Mouse (Mus musculus): ENCODE measurements at regions not wholly inside any gene's neighbourhood (a gene's known extent, or its start where the extent isn't known, plus 50 kb on each side); places are given as distances from the start of the nearest gene placed in this dataset.

DNA sequence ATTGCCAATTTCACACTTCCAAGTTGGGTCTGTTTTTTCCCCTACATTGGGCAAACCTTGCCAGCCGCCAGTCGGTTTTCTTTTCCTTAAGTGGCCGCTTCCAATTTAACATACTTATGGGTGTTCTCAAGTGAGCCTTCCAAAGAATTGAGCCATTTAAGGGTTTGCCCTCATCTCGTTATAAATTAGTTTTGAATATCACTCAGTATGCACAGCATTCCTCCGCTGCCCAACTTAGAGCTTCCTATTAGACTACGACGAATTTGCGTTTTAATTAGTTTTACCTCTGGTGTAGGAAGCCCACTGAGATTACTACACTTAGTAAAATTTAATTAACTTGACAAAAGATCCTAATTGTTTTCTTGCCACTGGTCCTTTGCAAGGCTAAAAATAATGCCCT, 209.9 kb downstream of the Cdh11 start:
- no peak for DNase-seq

DNA sequence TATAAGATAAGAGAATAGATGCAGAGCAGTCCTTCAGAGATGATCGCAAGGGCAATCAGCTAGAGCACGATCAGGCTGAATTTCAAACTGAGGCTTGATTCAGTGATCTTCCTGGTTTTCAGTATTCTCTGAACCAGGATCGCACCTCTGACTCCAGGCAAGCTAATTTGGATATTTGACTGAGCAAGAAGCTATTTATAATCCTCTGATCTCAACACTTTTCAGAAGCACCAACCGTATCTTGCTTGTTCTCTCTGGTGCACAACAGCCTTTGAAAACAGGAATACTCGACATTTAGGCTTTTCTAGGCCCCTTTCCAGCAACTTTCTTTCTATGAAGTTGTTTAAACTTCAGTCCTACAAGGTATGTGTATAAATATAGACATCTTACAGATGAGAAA, 217.7 kb downstream of the Cdh11 start:
- no peak for DNase-seq

DNA sequence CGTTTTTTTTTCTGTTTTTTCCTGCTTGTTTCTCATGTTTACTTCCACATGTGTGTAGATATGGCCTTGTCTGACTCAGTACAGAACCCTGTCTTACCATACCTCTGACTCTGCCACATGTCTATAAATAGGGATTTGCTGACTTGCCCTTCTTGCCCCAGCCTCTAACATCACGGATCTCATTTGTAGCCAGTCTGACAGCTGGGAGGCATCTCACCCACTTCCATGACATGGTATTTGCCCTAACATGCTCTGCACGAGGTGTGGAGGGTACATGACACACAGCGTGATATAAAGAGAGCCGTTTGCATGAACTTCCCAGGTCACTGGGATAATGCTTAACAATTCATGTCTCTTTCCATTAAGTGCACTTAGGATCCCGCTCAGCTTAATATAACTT, 231.2 kb downstream of the Cdh11 start:
- no peak for DNase-seq

DNA sequence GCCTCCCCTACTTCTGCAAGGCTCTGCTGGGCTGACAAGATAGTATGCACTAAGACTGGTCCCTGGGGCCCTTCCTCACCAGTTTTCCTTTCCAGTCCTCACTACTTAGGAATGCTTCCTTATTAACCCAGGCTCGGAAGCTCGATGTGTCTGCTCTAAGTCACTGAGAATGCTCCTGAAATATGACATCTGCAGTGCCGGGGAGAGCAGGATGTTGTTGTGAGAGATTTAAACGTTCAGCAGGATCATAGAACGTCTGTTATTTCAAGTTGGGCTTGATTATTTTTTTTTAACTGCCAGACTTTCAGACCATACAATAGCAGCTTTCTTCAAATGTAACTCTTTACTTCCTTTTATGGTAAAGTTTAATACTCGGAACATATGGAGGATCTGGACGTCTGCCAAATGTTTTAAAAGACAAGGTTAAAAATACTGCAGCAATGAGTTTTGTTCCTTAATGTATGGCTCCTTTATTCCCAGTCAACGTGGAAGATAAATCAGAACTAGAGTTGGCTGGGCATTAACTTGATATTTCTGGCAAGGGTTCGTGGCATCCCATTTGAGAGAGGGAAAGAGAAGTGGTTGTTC, 232.0 kb downstream of the Cdh11 start:
- peak; percentile 18 for DNase-seq

DNA sequence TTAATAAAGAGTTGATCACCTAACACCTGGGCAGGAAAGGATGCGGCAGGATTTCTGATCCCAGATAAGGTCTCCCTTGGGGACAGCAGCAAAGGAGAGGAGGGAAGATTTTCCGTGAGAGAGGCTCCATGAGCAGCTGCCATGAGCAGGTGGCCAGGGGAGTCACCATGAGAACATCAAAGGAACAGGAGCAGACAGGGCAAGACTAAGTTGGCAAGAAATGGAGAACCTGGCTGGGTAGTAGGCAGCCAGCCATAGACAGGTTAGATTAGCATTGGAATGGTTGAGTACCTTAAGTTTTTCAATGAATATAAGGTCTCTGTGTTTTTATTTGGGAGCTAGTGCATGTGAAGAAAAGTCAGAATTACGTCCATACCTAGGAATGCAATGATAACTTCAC, 246.6 kb downstream of the Cdh11 start:
- DNase-seq = no peak

DNA sequence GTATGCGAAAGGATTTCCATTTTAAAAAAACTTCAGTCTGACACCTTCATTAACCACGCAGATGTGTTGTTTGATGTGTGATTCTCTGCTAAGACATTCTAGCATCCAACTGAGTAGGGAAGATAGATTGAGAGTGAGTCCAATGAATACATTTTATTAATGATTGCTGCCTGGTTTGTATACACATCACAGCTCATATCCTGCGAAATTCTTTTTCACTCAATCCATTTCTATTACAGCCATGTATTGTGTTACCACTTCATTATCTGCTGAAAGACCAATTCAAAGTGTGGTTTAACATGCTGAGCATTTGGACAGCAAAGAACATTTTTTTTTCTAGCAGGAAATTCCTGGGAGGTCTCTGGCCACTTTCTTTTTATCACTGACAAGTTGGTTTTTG, 247.4 kb downstream of the Cdh11 start:
- DNase-seq = no peak

DNA sequence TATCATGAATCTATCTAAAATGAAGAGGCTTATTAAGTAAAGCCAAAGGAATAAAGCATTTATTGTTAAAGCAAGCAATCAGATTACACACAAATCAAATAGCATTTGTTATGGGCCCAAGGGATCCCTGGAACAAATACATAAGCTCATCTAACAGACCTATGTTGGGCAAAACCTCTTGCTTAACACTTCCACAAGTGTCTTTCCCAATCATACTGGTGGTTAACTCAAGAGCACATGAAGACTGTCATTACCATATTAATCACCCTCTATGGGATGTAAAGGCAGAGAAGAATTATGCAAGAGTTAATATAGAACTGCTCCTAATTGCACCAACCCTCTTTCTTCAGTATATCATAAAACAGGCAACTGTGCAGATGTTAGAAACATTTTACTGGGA, 267.0 kb downstream of the Cdh11 start:
- DNase-seq = no peak

DNA sequence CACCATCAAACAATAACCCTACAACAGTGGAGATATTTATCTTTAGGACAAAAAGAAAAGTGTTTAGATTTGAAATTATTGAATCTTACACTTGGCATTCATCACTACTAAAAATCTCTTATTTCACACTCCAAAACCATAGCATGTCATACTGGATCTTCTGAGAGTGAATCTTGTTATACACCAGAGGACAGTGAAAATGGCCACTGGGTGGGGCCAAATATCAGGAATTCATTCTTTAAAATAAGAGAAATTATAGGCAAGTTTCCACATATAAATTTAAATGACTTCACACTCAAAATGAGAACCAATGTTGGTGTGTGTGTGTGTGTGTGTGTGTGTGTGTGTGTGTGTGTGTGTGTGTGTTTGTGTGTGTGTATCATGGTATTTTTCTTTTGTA, 269.7 kb downstream of the Cdh11 start:
- DNase-seq = peak; percentile 30

DNA sequence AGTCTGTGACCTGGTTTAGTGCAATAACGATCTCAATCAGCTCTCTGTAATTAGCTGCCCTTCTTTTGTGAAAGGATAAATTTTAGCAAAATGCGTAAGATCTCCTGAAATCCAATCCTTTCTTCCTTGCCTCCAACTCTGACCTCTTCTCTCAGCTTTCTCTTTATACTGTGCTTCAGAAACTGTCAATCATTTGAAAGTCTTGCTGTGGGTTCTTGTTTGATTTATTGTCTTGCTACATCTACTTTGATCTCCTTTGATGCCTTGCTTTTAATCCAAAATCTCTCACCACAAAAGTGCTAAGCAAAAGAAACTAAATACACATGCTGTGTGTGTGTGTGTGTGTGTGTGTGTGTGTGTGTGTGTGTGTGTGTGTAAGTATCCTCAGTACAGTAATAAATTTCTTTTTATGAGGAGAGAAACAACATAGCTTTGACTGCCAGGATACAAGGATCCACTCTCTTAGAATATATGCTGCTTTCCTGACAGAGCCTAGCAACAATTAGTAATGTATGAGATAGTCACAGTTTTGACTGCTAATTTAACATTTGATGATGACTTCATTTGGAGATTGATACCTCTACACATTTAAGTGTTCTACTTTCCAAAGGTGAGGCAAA, 270.5 kb downstream of the Cdh11 start:
- DNase-seq = no peak

DNA sequence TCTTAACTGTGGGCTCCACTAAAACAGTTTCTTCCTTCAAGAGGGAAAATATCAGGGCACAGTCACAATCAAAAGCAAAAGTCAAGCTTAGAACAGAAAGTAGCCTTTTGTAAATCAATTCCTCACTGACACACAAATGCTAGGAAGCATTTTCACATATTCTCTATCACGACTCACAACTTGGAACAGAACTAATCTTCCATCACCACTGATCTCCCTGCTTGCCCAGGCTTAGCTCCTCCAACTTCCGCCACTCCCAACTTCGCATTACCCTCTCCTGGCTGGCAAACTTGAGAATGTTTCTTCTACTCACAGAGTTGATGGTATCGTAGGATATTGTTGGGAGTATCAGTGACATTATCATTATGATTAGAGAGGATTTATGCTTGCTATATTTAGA, 284.7 kb downstream of the Cdh11 start:
- no peak for DNase-seq

DNA sequence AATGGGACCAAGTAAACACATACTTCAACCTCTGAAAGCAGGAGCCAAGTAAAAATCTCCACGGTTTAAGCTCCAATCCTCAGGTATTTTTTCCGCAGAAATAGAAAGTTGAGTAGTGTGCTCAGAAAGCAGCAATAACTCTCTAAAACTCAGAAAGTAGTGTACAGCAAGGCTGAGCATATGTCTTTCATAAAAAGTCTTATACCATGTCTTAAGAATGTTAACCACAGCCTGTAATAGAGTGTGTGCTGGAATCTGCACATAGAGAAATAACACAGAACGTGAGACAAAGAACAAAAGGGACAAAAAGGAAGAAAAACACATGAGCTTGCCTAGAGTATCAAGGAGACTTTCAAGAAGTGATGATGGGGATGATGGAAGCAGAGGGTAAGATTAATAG, 285.2 kb downstream of the Cdh11 start:
- no peak for DNase-seq

DNA sequence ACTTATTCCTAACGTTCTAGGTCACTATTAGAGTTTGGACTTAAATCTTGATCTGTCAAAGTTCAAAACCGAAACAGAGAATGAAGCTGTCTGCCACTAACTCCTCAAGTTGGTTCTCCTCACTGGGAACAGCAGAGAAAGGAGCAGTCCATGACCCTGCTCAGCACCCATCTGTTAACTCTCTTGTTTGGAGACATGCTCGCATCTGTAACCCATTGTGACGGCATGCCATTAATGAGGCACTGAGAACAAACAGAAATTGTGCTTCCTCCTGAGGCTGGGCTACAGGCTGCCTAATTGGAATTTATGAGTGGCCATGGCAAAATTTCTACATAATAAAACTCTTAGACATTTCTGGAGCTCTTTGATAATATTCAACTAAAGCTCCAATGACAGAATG, 286.4 kb downstream of the Cdh11 start:
- DNase-seq = peak; percentile 7

DNA sequence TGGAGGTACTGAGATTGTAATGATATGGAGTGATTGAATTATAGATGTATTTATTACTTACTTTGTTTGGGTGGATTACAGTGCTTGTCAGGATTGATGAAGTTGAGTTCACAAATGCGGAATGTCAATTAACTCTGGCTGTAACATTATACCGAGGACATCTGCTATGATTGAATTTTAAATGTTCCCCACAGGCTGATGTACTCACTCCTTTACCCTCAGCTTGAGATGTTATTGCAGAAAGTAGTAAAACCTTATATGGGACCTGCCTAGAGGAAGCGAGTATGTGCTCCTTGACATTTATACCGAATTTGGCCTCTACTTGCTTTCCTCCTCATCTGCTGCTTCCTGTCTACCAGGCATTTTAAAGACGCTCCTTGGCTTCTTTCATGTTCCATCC, 288.3 kb downstream of the Cdh11 start:
- DNase-seq = no peak

DNA sequence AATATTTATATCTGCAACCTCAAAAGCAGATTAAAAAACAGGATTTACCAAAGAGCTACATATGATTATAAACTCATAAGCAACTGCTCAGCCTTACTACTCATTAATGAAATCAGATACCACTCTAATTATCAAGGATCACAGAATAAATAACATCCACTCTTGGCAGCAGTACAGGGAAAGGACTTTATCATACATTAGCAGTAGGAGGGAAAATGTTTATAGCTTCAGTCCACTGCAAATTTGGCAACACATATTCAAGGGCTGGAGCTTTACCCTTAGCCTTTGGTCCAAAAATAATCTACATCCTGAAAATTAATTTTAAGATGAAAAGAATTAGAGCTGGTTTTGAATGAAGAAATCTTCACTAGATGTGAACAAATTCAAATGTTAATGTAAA, 288.7 kb downstream of the Cdh11 start:
- no peak for DNase-seq

DNA sequence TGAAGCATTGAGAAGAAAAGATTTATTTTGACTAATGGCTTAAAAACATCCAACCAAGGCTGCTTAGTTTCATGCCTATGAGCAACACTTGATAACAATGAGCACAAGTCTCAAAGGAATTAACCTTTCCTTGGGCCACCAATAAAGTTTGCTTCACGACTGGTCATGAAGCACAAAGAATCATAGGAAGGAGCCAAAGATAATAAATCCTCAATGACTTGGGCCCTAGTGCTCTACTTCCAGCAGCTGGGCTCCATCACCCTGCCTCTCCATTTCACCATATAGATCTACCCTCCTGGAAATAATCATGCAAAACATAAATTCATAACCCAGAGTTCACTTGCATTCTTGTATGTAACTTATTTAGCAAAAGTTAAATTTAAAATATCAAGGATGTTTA, 289.4 kb downstream of the Cdh11 start:
- DNase-seq = peak; percentile 9

DNA sequence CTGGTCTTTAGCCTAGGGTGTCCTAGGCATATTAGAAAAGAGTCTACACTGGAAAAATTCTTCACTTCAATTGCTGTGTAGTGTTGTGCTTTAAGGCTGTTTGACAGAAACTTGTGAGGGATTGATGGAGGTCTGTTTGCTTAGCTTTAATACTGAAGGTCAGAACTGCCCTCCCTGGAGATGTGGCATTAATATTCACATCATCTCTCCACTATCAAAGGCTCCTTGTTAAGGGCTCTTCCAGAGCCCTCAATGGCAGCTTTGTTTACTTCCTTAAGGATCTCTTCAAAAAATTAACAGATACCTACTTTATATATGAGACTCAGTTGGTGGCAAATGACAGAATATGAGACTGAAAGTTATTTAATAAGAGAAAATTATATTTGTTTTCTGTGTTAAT, 294.4 kb downstream of the Cdh11 start:
- DNase-seq = no peak

DNA sequence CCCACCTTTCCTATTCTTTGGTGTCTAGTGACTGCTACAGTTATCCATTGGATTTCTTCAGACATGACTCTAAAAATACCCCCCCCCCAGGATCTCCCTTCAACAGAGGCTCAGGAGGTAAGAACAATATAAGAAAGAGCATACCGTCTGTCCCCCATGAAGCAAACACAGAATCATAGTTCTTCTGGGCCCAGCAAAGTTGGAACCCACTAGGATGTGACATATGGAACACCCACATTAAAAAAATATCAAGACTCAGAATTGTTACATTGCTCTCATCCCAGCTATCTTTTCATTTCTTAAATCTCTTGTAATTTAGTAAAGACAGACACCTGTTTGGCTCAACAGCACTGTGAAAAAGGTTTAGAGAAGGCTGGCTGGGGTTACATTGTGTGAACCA, 297.2 kb downstream of the Cdh11 start:
- DNase-seq = no peak

DNA sequence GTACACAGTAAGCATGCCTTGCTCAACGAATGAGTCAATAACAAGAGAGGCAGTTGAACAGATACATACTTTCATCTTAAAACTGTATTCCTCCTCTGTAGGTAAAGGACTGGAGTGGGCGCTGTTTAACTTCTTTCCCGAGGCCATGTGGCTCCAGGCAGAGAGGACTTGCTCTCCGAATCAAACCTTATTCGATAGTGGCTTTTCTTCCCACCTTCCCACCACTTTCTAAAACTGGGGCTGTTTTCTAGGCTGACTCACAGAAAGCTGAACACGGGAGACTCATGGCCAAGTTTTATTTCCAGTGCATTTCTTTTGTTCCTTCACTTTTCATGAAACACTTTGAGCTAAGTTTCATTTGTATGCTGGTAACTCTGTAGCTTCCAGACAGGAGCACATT, 297.6 kb downstream of the Cdh11 start:
- no peak for DNase-seq

DNA sequence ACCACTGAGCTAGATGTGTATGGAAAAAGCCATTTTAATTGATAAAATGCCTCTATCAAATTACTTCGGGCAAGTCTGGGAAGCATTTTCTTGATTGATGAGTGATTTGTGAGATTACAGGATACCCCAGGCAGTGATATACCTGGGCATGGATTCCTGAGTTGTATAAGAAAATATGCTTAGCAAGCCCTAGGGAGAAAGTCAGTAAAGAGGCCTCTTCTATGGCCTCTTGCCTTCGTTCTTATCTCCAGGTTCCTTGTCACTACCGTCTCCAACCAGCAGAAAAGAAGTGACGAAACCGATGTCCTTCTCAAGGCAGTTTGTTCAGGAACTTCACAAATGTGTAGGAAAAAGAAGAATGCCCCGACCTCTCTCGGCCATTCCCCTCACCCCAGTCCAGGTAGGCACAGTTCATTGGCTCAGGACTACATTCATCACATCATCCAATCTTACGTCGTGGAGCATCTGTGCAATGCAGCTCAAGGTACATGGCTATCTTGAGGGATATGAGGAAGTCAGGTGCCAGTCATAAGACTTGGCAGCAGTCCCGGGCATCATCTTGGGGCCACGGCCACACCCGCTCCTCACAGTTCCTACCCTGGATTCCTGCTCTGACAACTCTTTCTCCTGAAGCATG, 310.2 kb downstream of the Cdh11 start:
- DNase-seq = no peak

DNA sequence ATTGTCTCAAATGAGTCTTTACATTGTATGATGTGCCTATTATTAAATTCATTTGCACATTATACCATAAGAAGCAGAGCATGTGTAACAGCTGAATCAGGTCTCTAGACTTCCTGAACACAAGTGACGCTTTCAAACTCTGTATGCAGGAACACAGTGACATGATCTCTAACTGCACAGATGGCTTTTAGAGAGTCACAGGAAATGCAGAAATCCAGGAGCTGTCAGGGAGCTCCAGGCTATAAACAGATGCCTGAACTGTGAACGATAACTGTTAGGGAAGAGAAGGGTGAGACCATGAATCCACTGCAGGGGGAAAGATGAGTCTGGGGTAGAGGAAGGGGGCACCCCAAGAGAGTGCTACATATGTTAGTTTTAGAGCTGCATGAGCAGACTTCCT, 311.2 kb downstream of the Cdh11 start:
- DNase-seq = no peak

DNA sequence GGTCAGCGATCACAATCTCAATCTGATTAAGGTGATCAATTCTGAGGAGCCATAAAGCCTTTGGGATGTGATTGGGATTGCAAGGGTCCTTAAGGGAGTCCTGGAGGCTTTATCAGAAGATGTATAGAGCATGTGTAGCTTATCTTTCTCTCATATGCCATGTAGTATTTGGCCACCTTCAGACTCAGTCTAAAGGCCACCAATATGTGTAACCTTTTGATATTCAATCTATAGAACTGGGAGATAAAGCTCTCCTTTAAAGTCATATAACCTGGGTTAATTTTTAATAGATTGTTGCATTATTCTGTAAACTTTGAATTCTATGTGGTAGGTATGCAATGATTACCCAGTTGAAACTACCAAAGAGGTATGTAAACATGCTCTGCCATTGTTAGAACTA, 314.1 kb downstream of the Cdh11 start:
- DNase-seq = no peak

DNA sequence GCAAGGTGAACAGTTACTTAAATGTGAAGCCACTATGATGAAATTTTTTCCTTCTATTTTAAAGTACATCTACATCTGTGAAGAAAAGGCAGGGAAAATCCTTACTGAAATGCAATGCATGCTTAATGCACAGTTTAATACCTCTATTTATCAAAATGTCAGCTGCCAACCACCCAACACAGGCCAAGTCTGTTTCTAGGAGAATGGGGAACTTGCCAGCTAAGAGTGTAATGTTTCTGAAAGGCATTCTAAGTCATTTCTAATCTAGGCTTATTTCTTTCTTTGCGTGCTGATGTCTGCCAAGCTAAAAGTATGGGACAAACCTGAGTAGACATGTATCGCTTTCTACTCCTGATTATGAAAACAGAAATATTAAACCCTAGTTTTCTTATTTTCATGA, 322.8 kb downstream of the Cdh11 start:
- DNase-seq = no peak

DNA sequence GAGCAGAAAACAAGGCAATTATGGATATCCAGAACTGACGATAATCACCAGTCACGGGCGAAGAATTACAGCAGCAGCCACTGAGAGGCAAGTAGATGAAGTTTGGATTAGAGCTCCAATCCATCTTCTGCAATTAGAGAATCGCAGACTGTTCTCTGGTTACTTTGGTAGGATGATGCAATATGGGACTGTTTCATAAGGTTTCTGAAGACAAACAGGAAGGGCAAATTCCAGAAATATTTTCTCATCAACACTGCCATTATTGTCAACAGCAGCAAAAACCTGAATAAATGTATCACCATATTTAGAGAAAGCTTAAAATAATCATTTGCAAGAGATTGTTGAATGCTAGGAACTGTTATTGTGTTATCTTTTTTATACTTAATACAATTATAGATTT, 342.4 kb downstream of the Cdh11 start:
- DNase-seq = no peak

DNA sequence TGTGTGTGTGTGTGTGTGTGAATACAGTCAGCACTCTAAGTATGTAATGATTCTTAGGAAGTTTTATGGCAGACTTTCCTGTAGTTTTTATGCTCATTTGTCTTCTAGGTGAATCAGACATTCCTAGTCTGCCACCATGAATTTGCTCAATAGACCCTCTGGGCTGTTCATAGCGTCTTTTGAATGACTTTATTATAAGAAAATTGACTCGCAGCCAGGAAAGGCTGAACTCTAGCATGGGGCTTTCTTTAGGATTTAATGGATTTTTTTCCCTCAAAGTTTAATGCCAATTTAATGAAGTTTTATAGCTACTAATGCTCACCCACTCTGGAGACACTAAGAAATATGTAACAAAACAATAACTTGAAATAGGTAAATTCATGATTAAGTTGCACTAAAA, 363.6 kb downstream of the Cdh11 start:
- no peak for DNase-seq

DNA sequence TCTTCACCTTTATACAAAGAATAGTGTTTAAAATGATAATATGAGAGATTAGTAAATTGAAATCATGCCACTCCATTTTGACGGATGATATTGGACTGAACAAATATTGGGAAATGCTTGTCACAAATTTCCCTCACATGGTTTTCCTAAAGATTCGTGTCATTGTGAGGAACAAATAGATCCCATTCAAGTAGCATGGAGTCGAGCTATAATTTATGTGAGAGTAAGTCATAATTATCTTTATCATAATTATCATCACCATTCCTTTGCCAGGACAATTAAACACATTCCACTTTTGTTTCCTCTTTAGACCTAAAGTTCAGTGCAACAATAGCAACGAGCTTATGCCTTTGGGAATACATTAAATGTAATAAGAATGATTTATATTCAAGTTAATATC, 370.5 kb downstream of the Cdh11 start:
- no peak for DNase-seq

All from kidney, postnatal 10 days (tissue).